Mouse (Mus musculus): ENCODE results near the gene Intu. TPM values are rescaled to one million over a fixed set of nuclear protein-coding genes. Genes with fewer than 3 reads are reported as not detected.

Intu gene
- polyA plus RNA-seq, 1 experiment from 2014 or later = 3.9 TPM

GRCm38 (mm10) chr3:40683171-40683570 lies 152.1 kb downstream of the Intu start:
- no peaks in the 10 kb centered on the region for H3K9me3 ChIP-seq (replicated peaks)
- 85% methylated on average over 18 of the region's 18 CpGs for WGBS
- no peak for ATAC-seq (ENCODE audit: insufficient number of reproducible peaks, low FRiP score)
- H3K9ac ChIP-seq = no peak overlapping the region; the same call in 1 of the 2 replicates
- H3K36me3 ChIP-seq = no peaks in the 10 kb centered on the region
- H3K4me3 ChIP-seq = no peak overlapping the region
- H3K27ac ChIP-seq (ENCODE audit: poor library complexity, severe bottlenecking) = peak overlapping the region; percentile 65
- no peak overlapping the region for H3K4me2 ChIP-seq
- no peaks in the 10 kb centered on the region for H3K27me3 ChIP-seq (replicated peaks)
- peaks cover 53% of the 10 kb centered on the region for H3K4me1 ChIP-seq (replicated peaks)

- H3K9me3 ChIP-seq (replicated peaks) = no peaks in the 10 kb centered on the region
- H3K4me1 ChIP-seq (replicated peaks) = peaks cover 45% of the 10 kb centered on the region
- no peak overlapping the region; the same call in 1 of the 2 replicates for H3K4me2 ChIP-seq
- no peaks in the 10 kb centered on the region for H3K27me3 ChIP-seq (replicated peaks)
- no peaks in the 10 kb centered on the region for H3K36me3 ChIP-seq
- H3K4me3 ChIP-seq = no peak overlapping the region
- ATAC-seq (ENCODE audit: insufficient number of reproducible peaks, low FRiP score) = no peak; the same call in 1 of the 2 replicates
- 40% methylated on average over 3 of the region's 3 CpGs for WGBS
- no peak overlapping the region for H3K27ac ChIP-seq (ENCODE audit: poor library complexity, severe bottlenecking)
- no peak overlapping the region for H3K9ac ChIP-seq
Measured at GRCm38 (mm10) chr3:40685855-40686515, 154.9 kb downstream of the Intu start.

GRCm38 (mm10) chr3:40686836-40687235 lies 155.8 kb downstream of the Intu start:
- Histone ChIP-seq H3K4me2 (peak overlapping the region; percentile 14; the same call in 1 of the 2 replicates), H3K27ac (ENCODE audit: poor library complexity, severe bottlenecking) (no peak overlapping the region)
- ATAC-seq (ENCODE audit: insufficient number of reproducible peaks, low FRiP score) = no peak

GRCm38 (mm10) chr3:40687588-40687987 lies 156.5 kb downstream of the Intu start:
- Histone ChIP-seq H3K4me2 (no peak overlapping the region), H3K9me3 (replicated peaks) (no peaks in the 10 kb centered on the region), H3K4me3 (no peak overlapping the region), H3K4me1 (replicated peaks) (peaks cover 37% of the 10 kb centered on the region), H3K9ac (no peak overlapping the region), H3K27me3 (replicated peaks) (no peaks in the 10 kb centered on the region), H3K36me3 (no peaks in the 10 kb centered on the region), H3K27ac (ENCODE audit: poor library complexity, severe bottlenecking) (no peak overlapping the region)
- 58% methylated on average over 3 of the region's 3 CpGs for WGBS
- no peak for ATAC-seq (ENCODE audit: insufficient number of reproducible peaks, low FRiP score)

More at GRCm38 (mm10) chr3:40686836-40687235, 155.8 kb downstream of the Intu start:
- 28% methylated on average over 9 of the region's 9 CpGs for WGBS
- Histone ChIP-seq H3K9ac (no peak overlapping the region), H3K27me3 (replicated peaks) (no peaks in the 10 kb centered on the region), H3K9me3 (replicated peaks) (no peaks in the 10 kb centered on the region), H3K36me3 (no peaks in the 10 kb centered on the region), H3K4me1 (replicated peaks) (peaks cover 45% of the 10 kb centered on the region), H3K4me3 (no peak overlapping the region)

- Histone ChIP-seq H3K9me3 (replicated peaks) (no peaks in the 10 kb centered on the region), H3K9ac (no peak overlapping the region), H3K4me1 (replicated peaks) (peaks cover 29% of the 10 kb centered on the region), H3K4me3 (no peak overlapping the region), H3K27ac (ENCODE audit: poor library complexity, severe bottlenecking) (no peak overlapping the region), H3K4me2 (no peak overlapping the region), H3K36me3 (no peaks in the 10 kb centered on the region), H3K27me3 (replicated peaks) (no peaks in the 10 kb centered on the region)
- 87% methylated on average over 6 of the region's 6 CpGs for WGBS
- no peak for ATAC-seq (ENCODE audit: insufficient number of reproducible peaks, low FRiP score)
Measured at GRCm38 (mm10) chr3:40691566-40691965, 160.5 kb downstream of the Intu start.

- no peak for ATAC-seq (ENCODE audit: insufficient number of reproducible peaks, low FRiP score)
- Histone ChIP-seq H3K9me3 (replicated peaks) (no peaks in the 10 kb centered on the region), H3K4me1 (replicated peaks) (peaks cover 14% of the 10 kb centered on the region), H3K4me3 (no peak overlapping the region), H3K27me3 (replicated peaks) (no peaks in the 10 kb centered on the region), H3K36me3 (no peaks in the 10 kb centered on the region), H3K27ac (ENCODE audit: poor library complexity, severe bottlenecking) (peak overlapping the region; percentile 11; the same call in 1 of the 2 replicates), H3K9ac (no peak overlapping the region), H3K4me2 (peak overlapping the region; percentile 27; the same call in 1 of the 2 replicates)
- 47% methylated on average over 10 of the region's 10 CpGs for WGBS
Measured at GRCm38 (mm10) chr3:40693435-40693834, 162.3 kb downstream of the Intu start.

GRCm38 (mm10) chr3:40693960-40694359 lies 162.9 kb downstream of the Intu start:
- Histone ChIP-seq H3K4me3 (no peak overlapping the region), H3K27me3 (replicated peaks) (no peaks in the 10 kb centered on the region), H3K4me2 (peak overlapping the region; percentile 27; the same call in 1 of the 2 replicates), H3K4me1 (replicated peaks) (peaks cover 14% of the 10 kb centered on the region), H3K9me3 (replicated peaks) (no peaks in the 10 kb centered on the region), H3K36me3 (no peaks in the 10 kb centered on the region), H3K9ac (no peak overlapping the region), H3K27ac (ENCODE audit: poor library complexity, severe bottlenecking) (0 out of 2 replicates have a peak overlapping the region, but pooled peaks have one; percentile 11)
- ATAC-seq (ENCODE audit: insufficient number of reproducible peaks, low FRiP score) = no peak
- WGBS = 39% methylated on average over 7 of the region's 7 CpGs

- Histone ChIP-seq H3K4me2 (no peak overlapping the region), H3K27me3 (replicated peaks) (no peaks in the 10 kb centered on the region), H3K4me1 (replicated peaks) (peaks cover 14% of the 10 kb centered on the region), H3K9ac (no peak overlapping the region), H3K4me3 (no peak overlapping the region), H3K27ac (ENCODE audit: poor library complexity, severe bottlenecking) (no peak overlapping the region), H3K36me3 (no peaks in the 10 kb centered on the region; the same call in 1 of the 2 replicates), H3K9me3 (replicated peaks) (no peaks in the 10 kb centered on the region)
- 16% methylated on average over 2 of the region's 2 CpGs for WGBS
- peak; percentile 51; the same call in 1 of the 2 replicates for ATAC-seq (ENCODE audit: insufficient number of reproducible peaks, low FRiP score)
Measured at GRCm38 (mm10) chr3:40694438-40694837, 163.4 kb downstream of the Intu start.

- 98% methylated on average over 2 of the region's 2 CpGs for WGBS
- H3K27ac ChIP-seq (ENCODE audit: poor library complexity, severe bottlenecking) = no peak overlapping the region
- no peaks in the 10 kb centered on the region; the same call in 1 of the 2 replicates for H3K36me3 ChIP-seq
Measured at GRCm38 (mm10) chr3:40695162-40695561, 164.1 kb downstream of the Intu start.

GRCm38 (mm10) chr3:40698834-40699233 lies 167.7 kb downstream of the Intu start:
- no peak overlapping the region for H3K27ac ChIP-seq (ENCODE audit: poor library complexity, severe bottlenecking)
- H3K4me3 ChIP-seq = no peak overlapping the region
- no peak overlapping the region for H3K9ac ChIP-seq
- H3K4me2 ChIP-seq = no peak overlapping the region
- H3K36me3 ChIP-seq = no peaks in the 10 kb centered on the region; the same call in 1 of the 2 replicates
- no peaks in the 10 kb centered on the region for H3K27me3 ChIP-seq (replicated peaks)
- WGBS = 76% methylated on average over 3 of the region's 3 CpGs
- H3K4me1 ChIP-seq (replicated peaks) = peaks cover 8% of the 10 kb centered on the region
- no peaks in the 10 kb centered on the region for H3K9me3 ChIP-seq (replicated peaks)
- no peak for ATAC-seq (ENCODE audit: insufficient number of reproducible peaks, low FRiP score)

More at GRCm38 (mm10) chr3:40695162-40695561, 164.1 kb downstream of the Intu start:
- Histone ChIP-seq H3K4me1 (replicated peaks) (peaks cover 14% of the 10 kb centered on the region), H3K9me3 (replicated peaks) (no peaks in the 10 kb centered on the region), H3K27me3 (replicated peaks) (no peaks in the 10 kb centered on the region), H3K4me2 (no peak overlapping the region), H3K4me3 (no peak overlapping the region), H3K9ac (no peak overlapping the region)
- no peak for ATAC-seq (ENCODE audit: insufficient number of reproducible peaks, low FRiP score)

GRCm38 (mm10) chr3:40704816-40705430 lies 173.8 kb downstream of the Intu start:
- Histone ChIP-seq H3K27me3 (replicated peaks) (no peaks in the 10 kb centered on the region), H3K9me3 (replicated peaks) (peaks cover 6% of the 10 kb centered on the region; the same call in 1 of the 2 replicates), H3K27ac (ENCODE audit: poor library complexity, severe bottlenecking) (no peak overlapping the region), H3K4me1 (replicated peaks) (no peaks in the 10 kb centered on the region), H3K9ac (no peak overlapping the region), H3K36me3 (no peaks in the 10 kb centered on the region), H3K4me3 (no peak overlapping the region), H3K4me2 (no peak overlapping the region)
- 74% methylated on average over 5 of the region's 5 CpGs for WGBS
- ATAC-seq (ENCODE audit: insufficient number of reproducible peaks, low FRiP score) = no peak

All from heart, embryonic 12.5 days (tissue).